Mouse (Mus musculus): ENCODE measurements around the gene Inka2. TPM values are rescaled to one million over a fixed set of nuclear protein-coding genes. Genes with fewer than 3 reads are reported as not detected.

Inka2 gene
- polyA plus RNA-seq, 1 experiment from 2014 or later = 11.8 TPM

- H3K4me1 ChIP-seq (replicated peaks) = no peaks in the 10 kb centered on the region
- no peak overlapping the region for H3K4me3 ChIP-seq
- no peak overlapping the region for H3K27ac ChIP-seq (replicated peaks)
- H3K9ac ChIP-seq = no peak overlapping the region
- no peak for ATAC-seq (ENCODE audit: low FRiP score, low read depth)
- H3K27me3 ChIP-seq = no peaks in the 10 kb centered on the region
- H3K36me3 ChIP-seq = peaks cover 22% of the 10 kb centered on the region
- WGBS = 95% methylated on average over 7 of the region's 7 CpGs
- H3K4me2 ChIP-seq = no peak overlapping the region
- no peaks in the 10 kb centered on the region for H3K9me3 ChIP-seq
Observed at GRCm38 (mm10) chr3:105737070-105737469, 32.7 kb downstream of the Inka2 start.

- no peak overlapping the region for H3K27ac ChIP-seq (replicated peaks)
- H3K9me3 ChIP-seq = no peaks in the 10 kb centered on the region
- no peak overlapping the region for H3K9ac ChIP-seq
- WGBS = 88% methylated on average over 3 of the region's 3 CpGs
- ATAC-seq (ENCODE audit: low FRiP score, low read depth) = no peak
- H3K4me2 ChIP-seq = no peak overlapping the region
- no peaks in the 10 kb centered on the region for H3K4me1 ChIP-seq (replicated peaks)
- H3K36me3 ChIP-seq = peaks cover 22% of the 10 kb centered on the region
- H3K4me3 ChIP-seq = no peak overlapping the region
- H3K27me3 ChIP-seq = no peaks in the 10 kb centered on the region
Observed at GRCm38 (mm10) chr3:105737666-105738065, 33.3 kb downstream of the Inka2 start.

- Histone ChIP-seq H3K9ac (no peak overlapping the region), H3K27ac (replicated peaks) (no peak overlapping the region), H3K4me3 (no peak overlapping the region), H3K4me1 (replicated peaks) (no peaks in the 10 kb centered on the region), H3K27me3 (no peaks in the 10 kb centered on the region), H3K36me3 (no peaks in the 10 kb centered on the region), H3K4me2 (no peak overlapping the region), H3K9me3 (no peaks in the 10 kb centered on the region)
- WGBS = 87% methylated on average over 2 of the region's 2 CpGs
- ATAC-seq (ENCODE audit: low FRiP score, low read depth) = no peak
Observed at GRCm38 (mm10) chr3:105746542-105746941, 42.1 kb downstream of the Inka2 start.

GRCm38 (mm10) chr3:105750810-105751209, 46.4 kb downstream of the Inka2 start:
- H3K4me2 ChIP-seq = no peak overlapping the region
- no peaks in the 10 kb centered on the region for H3K27me3 ChIP-seq
- H3K36me3 ChIP-seq = no peaks in the 10 kb centered on the region
- H3K9me3 ChIP-seq = no peaks in the 10 kb centered on the region
- H3K9ac ChIP-seq = no peak overlapping the region
- ATAC-seq (ENCODE audit: low FRiP score, low read depth) = no peak
- H3K4me3 ChIP-seq = no peak overlapping the region
- H3K27ac ChIP-seq (replicated peaks) = no peak overlapping the region
- no peaks in the 10 kb centered on the region for H3K4me1 ChIP-seq (replicated peaks)
- 87% methylated on average over 2 of the region's 2 CpGs for WGBS

DNA sequence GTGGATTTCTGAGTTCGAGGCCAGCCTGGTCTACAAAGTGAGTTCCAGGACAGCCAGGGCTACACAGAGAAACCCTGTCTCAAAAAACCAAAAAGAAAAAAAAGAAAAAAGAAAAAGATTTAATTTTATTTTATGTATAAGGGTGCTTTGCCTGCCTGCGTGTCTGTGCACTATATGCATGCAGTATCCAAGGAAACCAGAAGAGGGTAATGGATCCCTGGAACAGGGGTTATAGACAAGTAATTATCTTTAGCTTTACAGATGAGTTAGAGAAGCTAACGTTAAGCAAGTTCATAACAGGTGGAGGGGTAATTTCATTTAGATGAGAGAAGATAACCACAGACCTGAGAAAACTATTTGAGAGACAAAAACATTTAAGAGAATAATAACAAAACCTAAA, 49.8 kb downstream of the Inka2 start:
- Histone ChIP-seq H3K27ac (replicated peaks) (no peak overlapping the region), H3K27me3 (no peaks in the 10 kb centered on the region), H3K4me2 (no peak overlapping the region), H3K4me3 (no peak overlapping the region), H3K9ac (no peak overlapping the region), H3K4me1 (replicated peaks) (peaks cover 3% of the 10 kb centered on the region; the same call in 1 of the 2 replicates), H3K9me3 (no peaks in the 10 kb centered on the region), H3K36me3 (no peaks in the 10 kb centered on the region)
- 72% methylated on average over 3 of the region's 3 CpGs for WGBS
- no peak for ATAC-seq (ENCODE audit: low FRiP score, low read depth)

DNA sequence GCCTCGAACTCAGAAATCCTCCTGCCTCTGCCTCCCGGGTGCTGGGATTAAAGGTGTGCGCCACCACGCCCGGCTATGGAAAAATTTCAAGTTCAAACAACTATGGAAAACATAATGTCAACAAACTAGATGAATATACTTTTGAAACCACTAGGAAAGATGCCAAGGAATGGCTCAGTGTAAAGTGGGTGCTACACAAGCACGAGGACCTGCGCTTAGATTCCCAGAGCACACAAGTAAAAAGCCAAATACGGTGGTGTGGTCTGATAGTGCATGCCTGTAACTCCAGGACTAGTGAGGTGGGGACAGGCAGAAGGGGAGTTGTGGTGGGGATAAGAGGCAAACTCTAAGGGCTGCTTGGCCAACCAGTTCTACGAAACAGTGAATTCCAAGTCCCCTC, 50.7 kb downstream of the Inka2 start:
- no peak overlapping the region for H3K27ac ChIP-seq (replicated peaks)
- no peaks in the 10 kb centered on the region for H3K27me3 ChIP-seq
- H3K4me3 ChIP-seq = no peak overlapping the region
- H3K9ac ChIP-seq = no peak overlapping the region
- 98% methylated on average over 9 of the region's 9 CpGs for WGBS
- no peak for ATAC-seq (ENCODE audit: low FRiP score, low read depth)
- no peaks in the 10 kb centered on the region for H3K36me3 ChIP-seq
- H3K4me1 ChIP-seq (replicated peaks) = peaks cover 3% of the 10 kb centered on the region; the same call in 1 of the 2 replicates
- no peaks in the 10 kb centered on the region for H3K9me3 ChIP-seq
- no peak overlapping the region for H3K4me2 ChIP-seq

GRCm38 (mm10) chr3:105756505-105756904, 52.1 kb downstream of the Inka2 start:
- no peaks in the 10 kb centered on the region for H3K36me3 ChIP-seq
- H3K4me1 ChIP-seq (replicated peaks) = peaks cover 3% of the 10 kb centered on the region; the same call in 1 of the 2 replicates
- no peaks in the 10 kb centered on the region for H3K27me3 ChIP-seq
- no peak overlapping the region for H3K9ac ChIP-seq
- no peak overlapping the region for H3K4me3 ChIP-seq
- no peak overlapping the region for H3K4me2 ChIP-seq
- WGBS = 72% methylated on average over 2 of the region's 2 CpGs
- ATAC-seq (ENCODE audit: low FRiP score, low read depth) = no peak
- no peaks in the 10 kb centered on the region for H3K9me3 ChIP-seq
- no peak overlapping the region for H3K27ac ChIP-seq (replicated peaks)

GRCm38 (mm10) chr3:105757323-105758083, 53.1 kb downstream of the Inka2 start:
- no peak overlapping the region for H3K9ac ChIP-seq
- H3K36me3 ChIP-seq = no peaks in the 10 kb centered on the region
- H3K4me3 ChIP-seq = no peak overlapping the region
- peaks cover 3% of the 10 kb centered on the region; the same call in 1 of the 2 replicates for H3K4me1 ChIP-seq (replicated peaks)
- no peaks in the 10 kb centered on the region for H3K9me3 ChIP-seq
- H3K4me2 ChIP-seq = no peak overlapping the region
- H3K27me3 ChIP-seq = no peaks in the 10 kb centered on the region
- WGBS = 90% methylated on average over 6 of the region's 6 CpGs
- no peak overlapping the region for H3K27ac ChIP-seq (replicated peaks)
- ATAC-seq (ENCODE audit: low FRiP score, low read depth) = no peak

GRCm38 (mm10) chr3:105758098-105758497, 53.7 kb downstream of the Inka2 start:
- Histone ChIP-seq H3K9me3 (no peaks in the 10 kb centered on the region), H3K27ac (replicated peaks) (no peak overlapping the region), H3K36me3 (no peaks in the 10 kb centered on the region), H3K4me3 (no peak overlapping the region), H3K4me1 (replicated peaks) (peaks cover 3% of the 10 kb centered on the region; the same call in 1 of the 2 replicates), H3K27me3 (no peaks in the 10 kb centered on the region), H3K9ac (no peak overlapping the region), H3K4me2 (no peak overlapping the region)
- no peak for ATAC-seq (ENCODE audit: low FRiP score, low read depth)

DNA sequence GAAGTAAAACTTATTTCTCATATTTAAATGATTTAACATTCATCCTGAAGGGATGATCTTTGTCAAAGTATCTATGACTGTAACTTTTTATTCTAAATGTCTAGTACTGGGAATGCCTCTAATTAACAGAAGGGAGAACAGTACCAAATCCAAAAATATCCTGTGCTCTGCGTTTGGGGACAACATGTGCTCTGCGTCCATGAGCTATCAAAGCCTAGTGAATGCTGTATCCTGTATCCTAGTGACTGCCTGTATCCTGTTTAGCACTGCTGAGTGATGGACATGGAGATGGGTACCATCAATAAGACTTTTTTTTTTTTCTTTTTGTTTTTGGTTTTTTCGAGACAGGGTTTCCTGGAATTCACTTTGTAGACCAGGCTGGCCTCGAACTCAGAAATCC, 54.3 kb downstream of the Inka2 start:
- no peaks in the 10 kb centered on the region for H3K9me3 ChIP-seq
- no peaks in the 10 kb centered on the region for H3K36me3 ChIP-seq
- no peak overlapping the region for H3K9ac ChIP-seq
- H3K27ac ChIP-seq (replicated peaks) = no peak overlapping the region
- no peak overlapping the region for H3K4me2 ChIP-seq
- H3K4me3 ChIP-seq = no peak overlapping the region
- H3K27me3 ChIP-seq = no peaks in the 10 kb centered on the region
- 92% methylated on average over 4 of the region's 4 CpGs for WGBS
- H3K4me1 ChIP-seq (replicated peaks) = peaks cover 3% of the 10 kb centered on the region; the same call in 1 of the 2 replicates
- no peak for ATAC-seq (ENCODE audit: low FRiP score, low read depth)

DNA sequence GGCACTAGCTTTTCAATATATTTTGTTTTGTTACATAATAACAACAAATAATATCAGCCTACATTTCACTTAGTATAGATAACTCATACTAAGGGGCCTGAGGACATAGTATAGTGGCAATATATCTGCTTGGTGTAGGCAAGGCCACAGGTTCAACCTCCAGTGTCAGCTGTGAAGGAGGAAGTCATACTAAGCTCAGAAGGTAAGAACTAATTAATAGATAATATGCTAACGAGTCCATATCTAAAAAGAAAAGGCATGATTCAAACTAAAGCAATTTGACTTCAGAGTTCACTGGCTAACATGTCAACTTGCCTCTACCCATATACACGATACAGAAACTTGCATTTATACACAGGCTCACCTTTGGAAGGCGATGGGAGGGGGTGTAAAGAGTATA, 55.7 kb downstream of the Inka2 start:
- ATAC-seq (ENCODE audit: low FRiP score, low read depth) = no peak
- H3K27me3 ChIP-seq = no peaks in the 10 kb centered on the region
- no peak overlapping the region for H3K9ac ChIP-seq
- no peak overlapping the region for H3K4me3 ChIP-seq
- H3K27ac ChIP-seq (replicated peaks) = no peak overlapping the region
- no peaks in the 10 kb centered on the region for H3K9me3 ChIP-seq
- no peak overlapping the region for H3K4me2 ChIP-seq
- H3K4me1 ChIP-seq (replicated peaks) = peaks cover 3% of the 10 kb centered on the region; the same call in 1 of the 2 replicates
- WGBS = 96% methylated on average over 3 of the region's 3 CpGs
- no peaks in the 10 kb centered on the region for H3K36me3 ChIP-seq

DNA sequence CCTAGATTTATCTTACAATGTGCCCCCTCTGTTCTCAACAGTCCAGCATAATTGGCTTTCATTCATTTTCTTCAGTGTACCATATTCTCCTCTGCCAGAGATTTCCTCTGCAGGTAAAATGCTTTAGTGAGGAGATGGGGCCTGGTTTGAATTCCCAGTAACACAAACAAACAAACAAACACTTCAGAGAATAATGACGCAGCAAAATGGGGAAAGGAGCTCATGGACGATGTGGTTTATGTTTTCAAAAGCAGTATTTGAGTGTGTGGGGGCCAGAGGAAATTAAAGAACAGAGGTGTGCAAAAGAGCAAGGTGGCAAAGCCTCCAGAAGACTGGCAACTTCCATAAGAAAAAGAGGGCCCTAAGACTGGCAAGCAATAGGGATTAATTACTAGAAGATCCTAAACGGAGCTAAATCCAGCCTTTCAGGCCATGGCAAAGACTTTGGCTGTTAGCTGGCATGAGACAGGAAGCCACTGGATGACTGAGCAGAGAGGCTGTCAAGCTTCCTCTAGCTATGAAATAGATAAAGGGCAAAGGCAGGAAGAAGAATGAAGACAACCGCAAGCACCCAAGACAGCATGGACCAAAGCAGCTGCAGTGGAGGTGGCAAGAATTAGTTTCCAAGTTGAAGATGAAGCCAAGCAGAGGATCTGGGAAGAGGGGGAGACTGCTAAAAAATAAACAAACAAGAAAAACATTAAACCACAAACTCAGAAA, 58.9 kb downstream of the Inka2 start:
- ATAC-seq (ENCODE audit: low FRiP score, low read depth) = no peak
- whole genome bisulfite sequencing = 77% methylated on average over 4 of the region's 4 CpGs
- Histone ChIP-seq H3K4me2 (no peak overlapping the region), H3K4me3 (no peak overlapping the region), H3K4me1 (replicated peaks) (no peaks in the 10 kb centered on the region; the same call in 1 of the 2 replicates), H3K9me3 (no peaks in the 10 kb centered on the region), H3K9ac (no peak overlapping the region), H3K27me3 (no peaks in the 10 kb centered on the region), H3K36me3 (no peaks in the 10 kb centered on the region), H3K27ac (replicated peaks) (no peak overlapping the region)
